Mouse (Mus musculus) C2C12 (cell line): ENCODE measurements at regions not wholly inside any gene's neighbourhood (a gene's known extent, or its start where the extent isn't known, plus 50 kb on each side); places are given as distances from the start of the nearest gene placed in this dataset.

Experiments used
- CEBPB ChIP-seq: IDR thresholded peaks from one replicate; pipeline ENCODE4 v1.6.1; 2011; ENCODE audit warnings: low read depth, mild to moderate bottlenecking, control low read depth, moderate library complexity
- CTCF ChIP-seq: IDR thresholded peaks from one replicate; pipeline ENCODE4 v1.5.1; 2011; ENCODE audit not compliant: control insufficient read depth, insufficient read depth, insufficient read length
- FOSL1 ChIP-seq: IDR thresholded peaks from one replicate; pipeline ENCODE4 v1.8.0; 2011; ENCODE audit warnings: mild to moderate bottlenecking, low read length; ENCODE audit not compliant: poor library complexity, insufficient read depth, severe bottlenecking
- MAX ChIP-seq: IDR thresholded peaks from one replicate; pipeline ENCODE4 v1.6.1; 2011; ENCODE audit warnings: mild to moderate bottlenecking, control low read depth
- MYOD1 ChIP-seq: IDR thresholded peaks from one replicate; pipeline ENCODE4 v1.6.1; 2011; ENCODE audit warnings: low read depth; ENCODE audit not compliant: control insufficient read depth, insufficient read length
- MYOG ChIP-seq: IDR thresholded peaks from one replicate; pipeline ENCODE4 v1.6.1; 2011; ENCODE audit not compliant: control insufficient read depth, insufficient read length; ENCODE audit errors: extremely low read depth
- USF1 ChIP-seq: IDR thresholded peaks from one replicate; pipeline ENCODE4 v1.6.1; 2011; ENCODE audit warnings: low read depth, mild to moderate bottlenecking, control low read depth, moderate library complexity

DNA sequence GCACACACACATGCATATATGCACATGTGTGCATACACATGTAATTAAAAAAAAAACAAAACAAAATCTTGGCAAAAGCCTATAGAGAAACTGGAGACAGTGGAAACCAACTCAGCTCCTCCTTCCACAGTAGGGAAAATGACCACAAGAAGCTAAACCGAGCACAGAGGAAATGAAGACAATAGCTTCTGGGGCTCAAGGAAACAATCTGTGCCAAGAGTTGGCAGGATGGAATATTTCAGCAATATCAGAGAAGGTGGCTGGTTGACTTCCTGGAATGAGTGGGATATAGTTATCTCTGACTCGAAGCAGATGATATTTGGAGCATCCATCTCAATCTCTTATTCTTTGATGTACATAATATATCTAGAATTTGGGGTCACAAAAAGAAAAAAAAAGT lies 163.6 kb downstream of the Cemip2 start:
- no peak for TF ChIP-seq CTCF
- TF ChIP-seq MYOD1, result no peak
- TF ChIP-seq MYOG, result no peak
- TF ChIP-seq USF1, result no peak
- TF ChIP-seq CEBPB, result no peak
- no peak for TF ChIP-seq FOSL1
- no peak for TF ChIP-seq MAX
